ENCODE assay signal across 10 mouse cellular contexts in genomic region chr3:84059261-84059660, GRCm38 (mm10). TPM values are rescaled to one million over a fixed set of nuclear protein-coding genes. Genes with fewer than 3 reads are reported as not detected.
DNase-seq lines count a peak whose midpoint lies in the region; ATAC-seq and TF ChIP-seq lines count a peak whose summit lies in the region.
"Had no signal": no experiment of that assay in that cellular context is flagged by ENCODE, and none has a peak within 500 bp of the region (broad histone marks: within the 10 kb centered on the region; RNA-seq: fewer than 3 reads in every experiment).

No protein-coding gene starts in this region.

- no peak for TF ChIP-seq POLR2A in lung, adult 2 months (IDR thresholded peaks at IDR 0.05; ENCODE audit: borderline replicate concordance, extremely low read depth, low read depth, low read length)
- TF ChIP-seq POLR2A in embryonic fibroblast, embryonic 13.5 days (IDR thresholded peaks at IDR 0.05; ENCODE audit: low read depth, low read length) = no peak

- no peak overlapping the region for H3K4me3 ChIP-seq in forebrain, embryonic 15.5 days
- H3K4me3 ChIP-seq in forebrain, embryonic 11.5 days (ENCODE audit: low read depth, low read length) = no peak overlapping the region
- no peak overlapping the region for H3K4me3 ChIP-seq in lung, embryonic 15.5 days
- H3K4me3 ChIP-seq in lung, adult 2 months (replicated peaks; ENCODE audit: extremely low read depth, low read depth, low read length) = no peak overlapping the region
- H3K4me3 ChIP-seq in embryonic fibroblast, embryonic 13.5 days (ENCODE audit: insufficient read depth, low read length) = no peak overlapping the region
- H3K4me3 ChIP-seq in neural tube, embryonic 14.5 days (ENCODE audit: low read depth, low read length) = no peak overlapping the region

- no peak for TF ChIP-seq CTCF in lung, adult 2 months (IDR thresholded peaks at IDR 0.05; ENCODE audit: insufficient read depth, low read length)
- TF ChIP-seq CTCF in embryonic fibroblast, embryonic 13.5 days (IDR thresholded peaks at IDR 0.05; ENCODE audit: borderline replicate concordance, insufficient read depth, low read length) = no peak

- H3K4me1 ChIP-seq in forebrain, embryonic 15.5 days = peaks cover 11% of the 10 kb centered on the region
- no peaks in the 10 kb centered on the region for H3K4me1 ChIP-seq in forebrain, embryonic 11.5 days (replicated peaks; ENCODE audit: control insufficient read depth, insufficient read depth, low read length)
- H3K4me1 ChIP-seq in lung, embryonic 15.5 days = peaks cover 17% of the 10 kb centered on the region; the same call in 1 of the 2 replicates
- H3K4me1 ChIP-seq in lung, adult 2 months (ENCODE audit: control insufficient read depth, insufficient read depth, low read length) = no peaks in the 10 kb centered on the region
- H3K4me1 ChIP-seq in embryonic fibroblast, embryonic 13.5 days (ENCODE audit: control insufficient read depth, insufficient read depth, low read length) = peaks cover 6% of the 10 kb centered on the region; the same call in 1 of the 2 replicates
- no peaks in the 10 kb centered on the region for H3K4me1 ChIP-seq in neural tube, embryonic 14.5 days (ENCODE audit: control insufficient read depth, insufficient read depth, low read length)

- no peaks in the 10 kb centered on the region for H3K9me3 ChIP-seq in forebrain, embryonic 15.5 days
- no peaks in the 10 kb centered on the region for H3K9me3 ChIP-seq in forebrain, embryonic 11.5 days (ENCODE audit: control insufficient read depth, low read length)
- no peaks in the 10 kb centered on the region for H3K9me3 ChIP-seq in lung, embryonic 15.5 days
- H3K9me3 ChIP-seq in neural tube, embryonic 14.5 days (ENCODE audit: control insufficient read depth, low read length) = no peaks in the 10 kb centered on the region

- H3K9ac ChIP-seq in forebrain, embryonic 15.5 days (replicated peaks) = no peak overlapping the region
- H3K9ac ChIP-seq in forebrain, embryonic 11.5 days (ENCODE audit: low read length) = no peak overlapping the region
- H3K9ac ChIP-seq in lung, embryonic 15.5 days = no peak overlapping the region
- no peak overlapping the region for H3K9ac ChIP-seq in neural tube, embryonic 14.5 days (replicated peaks; ENCODE audit: low read depth, low read length)

- peak overlapping the region; percentile 53 for H3K27ac ChIP-seq in forebrain, embryonic 15.5 days (replicated peaks)
- H3K27ac ChIP-seq in forebrain, embryonic 11.5 days (ENCODE audit: low read depth, low read length) = no peak overlapping the region
- H3K27ac ChIP-seq in lung, embryonic 15.5 days = peak overlapping the region; percentile 22
- H3K27ac ChIP-seq in embryonic fibroblast, embryonic 13.5 days (ENCODE audit: insufficient read depth, low read length) = peak overlapping the region; percentile 5
- no peak overlapping the region; the same call in 1 of the 2 replicates for H3K27ac ChIP-seq in neural tube, embryonic 14.5 days (ENCODE audit: low read depth, low read length)

- H3K27me3 ChIP-seq in forebrain, embryonic 15.5 days = no peaks in the 10 kb centered on the region
- H3K27me3 ChIP-seq in forebrain, embryonic 11.5 days (ENCODE audit: control insufficient read depth, insufficient read depth, low read length) = no peaks in the 10 kb centered on the region
- no peaks in the 10 kb centered on the region for H3K27me3 ChIP-seq in lung, embryonic 15.5 days
- H3K27me3 ChIP-seq in neural tube, embryonic 14.5 days (ENCODE audit: control insufficient read depth, insufficient read depth, low read length) = no peaks in the 10 kb centered on the region

- no peaks in the 10 kb centered on the region for H3K36me3 ChIP-seq in forebrain, embryonic 15.5 days
- no peaks in the 10 kb centered on the region for H3K36me3 ChIP-seq in forebrain, embryonic 11.5 days (ENCODE audit: control insufficient read depth, insufficient read depth, low read length)
- H3K36me3 ChIP-seq in lung, embryonic 15.5 days = no peaks in the 10 kb centered on the region
- H3K36me3 ChIP-seq in neural tube, embryonic 14.5 days (ENCODE audit: control insufficient read depth, insufficient read depth, low read length) = no peaks in the 10 kb centered on the region

- ATAC-seq in forebrain, embryonic 15.5 days (replicated peaks) = peak; percentile 57
- no peak for ATAC-seq in forebrain, embryonic 11.5 days (replicated peaks; ENCODE audit: low FRiP score)
- peak; percentile 64; the same call in 1 of the 2 replicates for ATAC-seq in lung, embryonic 15.5 days (ENCODE audit: borderline replicate concordance, extremely low read depth, low FRiP score, low TSS enrichment)
- peak; percentile 38; the same call in 1 of the 2 replicates for ATAC-seq in neural tube, embryonic 14.5 days (ENCODE audit: low read depth)

- DNase-seq in forebrain, embryonic 11.5 days (ENCODE audit: low spot score) = no peak
- no peak for DNase-seq in lung, adult 2 months
- DNase-seq in thymus, postnatal 25 days = no peak
- no peak for DNase-seq in left cerebral cortex, adult 18-20 months (ENCODE audit: low spot score in 2 of 2)
- DNase-seq: thymus, postnatal 36 days had no signal

- WGBS in forebrain, embryonic 15.5 days = 49% methylated on average over 13 of the region's 13 CpGs
- 68% methylated on average over 13 of the region's 13 CpGs for WGBS in forebrain, embryonic 11.5 days
- 22% methylated on average over 13 of the region's 13 CpGs for WGBS in lung, embryonic 15.5 days
- WGBS in lung, adult 2 months = 42% methylated on average over 13 of the region's 13 CpGs
- 64% methylated on average over 13 of the region's 13 CpGs for WGBS in neural tube, embryonic 14.5 days

- 0 out of 2 replicates have a peak overlapping the region, but pooled peaks have one; percentile 14 for H3K4me2 ChIP-seq in forebrain, embryonic 15.5 days (replicated peaks)
- H3K4me2 ChIP-seq in forebrain, embryonic 11.5 days (ENCODE audit: low read depth, low read length, severe bottlenecking) = no peak overlapping the region
- H3K4me2 ChIP-seq in lung, embryonic 15.5 days = peak overlapping the region; percentile 2; the same call in 1 of the 2 replicates
- H3K4me2 ChIP-seq in neural tube, embryonic 14.5 days (ENCODE audit: low read depth, low read length) = no peak overlapping the region
- H3K4me2 ChIP-seq: heart, embryonic 11.5 days had no signal

RNA-seq across cellular contexts. Expression of gene Tmem131l, which starts 19.3 kb away (rescaled TPM):
- polyA plus RNA-seq in forebrain, embryonic 15.5 days (2015; fragmentation: Nextera tagmentation; extraction: Ambion mirVana) = 125 and 130 TPM in 2 replicates
- polyA plus RNA-seq in forebrain, embryonic 11.5 days (2014; fragmentation: Nextera tagmentation; extraction: Ambion mirVana) = 96.0 and 99.2 TPM in 2 replicates
- polyA plus RNA-seq in lung, embryonic 15.5 days (2015; fragmentation: Nextera tagmentation; extraction: Ambion mirVana) = 41.6 and 55.9 TPM in 2 replicates
- 21.3 and 24.5 TPM in 2 replicates for polyA plus RNA-seq in lung, adult 2 months (2012; rRNA removed)
- 11.6 and 22.6 TPM in 2 replicates for polyA plus RNA-seq in embryonic fibroblast, embryonic 13.5 days (2011; ENCODE audit: insufficient read length, low read depth, missing spikeins)
- 63.6 and 71.4 TPM in 2 replicates for polyA plus RNA-seq in neural tube, embryonic 14.5 days (2014; fragmentation: Nextera tagmentation; extraction: Ambion mirVana)
- 10 to 100 TPM; 18.2 to 18.6 TPM for total RNA-seq in left cerebral cortex, adult 18-20 months (2021)

Comparison
In these comparisons a context has a peak if more than half of its experiments do, and no peak if none do; other contexts are left out.
1. H3K27ac ChIP-seq: peak in forebrain, embryonic 15.5 days (single experiment), lung, embryonic 15.5 days (single experiment) and embryonic fibroblast, embryonic 13.5 days (single experiment); none in forebrain, embryonic 11.5 days (single experiment) and neural tube, embryonic 14.5 days (single experiment).
2. H3K4me2 ChIP-seq: peak in forebrain, embryonic 15.5 days (single experiment) and lung, embryonic 15.5 days (single experiment); none in forebrain, embryonic 11.5 days (single experiment) and neural tube, embryonic 14.5 days (single experiment).